Mouse (Mus musculus): ENCODE measurements around the gene Zfyve27.

Gene Zfyve27

GRCm38 (mm10) chr19:42179356-42179755 is 15.6 kb downstream of the Zfyve27 start:
- no peak for DNase-seq (ENCODE audit: low spot score)

GRCm38 (mm10) chr19:42182673-42183072 is 18.9 kb downstream of the Zfyve27 start:
- DNase-seq (ENCODE audit: low spot score): no peak

GRCm38 (mm10) chr19:42189735-42190134 is 26.0 kb downstream of the Zfyve27 start:
- DNase-seq (ENCODE audit: low spot score): no peak

- DNase-seq (ENCODE audit: low spot score): no peak
Observed at GRCm38 (mm10) chr19:42190494-42190893, 26.7 kb downstream of the Zfyve27 start.

- no peak for DNase-seq (ENCODE audit: low spot score)
Observed at GRCm38 (mm10) chr19:42193311-42193710, 29.6 kb downstream of the Zfyve27 start.

GRCm38 (mm10) chr19:42196378-42196777 is 32.6 kb downstream of the Zfyve27 start:
- no peak for DNase-seq (ENCODE audit: low spot score)

- DNase-seq (ENCODE audit: low spot score): no peak
Observed at GRCm38 (mm10) chr19:42197066-42197465, 33.3 kb downstream of the Zfyve27 start.

GRCm38 (mm10) chr19:42198026-42198425 is 34.3 kb downstream of the Zfyve27 start:
- no peak for DNase-seq (ENCODE audit: low spot score)

GRCm38 (mm10) chr19:42201696-42202381 is 38.1 kb downstream of the Zfyve27 start, which contains the start of gene Sfrp5:
Gene Sfrp5 (minus strand): TSS chr19:42202252.
- DNase-seq (ENCODE audit: low spot score): no peak

GRCm38 (mm10) chr19:42202467-42202866 is 38.7 kb downstream of the Zfyve27 start:
- no peak for DNase-seq (ENCODE audit: low spot score)

- no peak for DNase-seq (ENCODE audit: low spot score)
Observed at GRCm38 (mm10) chr19:42204306-42204705, 40.6 kb downstream of the Zfyve27 start.

- DNase-seq (ENCODE audit: low spot score): no peak
Observed at GRCm38 (mm10) chr19:42205201-42205600, 41.5 kb downstream of the Zfyve27 start.

- DNase-seq (ENCODE audit: low spot score): no peak
Observed at GRCm38 (mm10) chr19:42209485-42209884, 45.7 kb downstream of the Zfyve27 start.

GRCm38 (mm10) chr19:42209976-42210375 is 46.2 kb downstream of the Zfyve27 start:
- DNase-seq (ENCODE audit: low spot score): no peak

- DNase-seq (ENCODE audit: low spot score): peak; percentile 40
Observed at GRCm38 (mm10) chr19:42211936-42212335, 48.2 kb downstream of the Zfyve27 start.

- DNase-seq (ENCODE audit: low spot score): no peak
Observed at GRCm38 (mm10) chr19:42214601-42215000, 50.9 kb downstream of the Zfyve27 start.

- DNase-seq (ENCODE audit: low spot score): no peak
Observed at GRCm38 (mm10) chr19:42216699-42217373, 53.1 kb downstream of the Zfyve27 start.

GRCm38 (mm10) chr19:42217374-42217763 is 53.6 kb downstream of the Zfyve27 start:
- DNase-seq (ENCODE audit: low spot score): no peak

GRCm38 (mm10) chr19:42226451-42226850 is 62.7 kb downstream of the Zfyve27 start:
- no peak for DNase-seq (ENCODE audit: low spot score)

- no peak for DNase-seq (ENCODE audit: low spot score)
Observed at GRCm38 (mm10) chr19:42229499-42230287, 65.9 kb downstream of the Zfyve27 start.

- DNase-seq (ENCODE audit: low spot score): no peak
Observed at GRCm38 (mm10) chr19:42230288-42230568, 66.5 kb downstream of the Zfyve27 start.

GRCm38 (mm10) chr19:42230986-42231385 is 67.2 kb downstream of the Zfyve27 start:
- DNase-seq (ENCODE audit: low spot score): no peak
